Mouse (Mus musculus) heart, adult 2 months (tissue): ENCODE results near the gene Otud7b. TPM values are rescaled to one million over a fixed set of nuclear protein-coding genes. Genes with fewer than 3 reads are reported as not detected.

Source experiments
- DNase-seq, 2 experiments: peaks; one replicate each; pipeline ENCODE4 v3.0.0; 2021
- H3K27ac ChIP-seq: fragments of 200-600 bp; 2 replicates; pipeline ENCODE4 v1.8.1; 2022
- H3K27me3 ChIP-seq: fragments of 200-500 bp; 2 replicates; pipeline ENCODE4 v1.6.1; 2012; ENCODE audit warnings: mild to moderate bottlenecking, low read length, inconsistent platforms, mixed read lengths; ENCODE audit not compliant: control insufficient read depth, insufficient read depth
- H3K36me3 ChIP-seq: fragments of 200-500 bp; 2 replicates; pipeline ENCODE4 v1.6.1; 2012; ENCODE audit warnings: low read length, inconsistent platforms; ENCODE audit not compliant: control insufficient read depth, insufficient read depth
- H3K4me1 ChIP-seq: fragments of 200-500 bp; 2 replicates; pipeline ENCODE4 v1.6.1; 2011; ENCODE audit warnings: low read length; ENCODE audit not compliant: control insufficient read depth, insufficient read depth
- H3K4me3 ChIP-seq: fragments of 200-600 bp; 2 replicates; pipeline ENCODE4 v1.8.1; 2022
- H3K79me2 ChIP-seq: fragments of 200-500 bp; replicated peaks from 2 replicates; pipeline ENCODE4 v1.6.1; 2012; ENCODE audit warnings: mild to moderate bottlenecking, inconsistent platforms, low read length, moderate library complexity, mixed read lengths; ENCODE audit not compliant: control insufficient read depth, insufficient read depth
- H3K9ac ChIP-seq: fragments of 200-500 bp; 2 replicates; pipeline ENCODE4 v1.6.1; 2012; ENCODE audit warnings: low read depth, mild to moderate bottlenecking, control low read depth, inconsistent platforms, low read length, mixed read lengths
- CTCF ChIP-seq: fragments of 200-600 bp; IDR thresholded peaks from 2 replicates; pipeline ENCODE4 v1.8.1; 2022; ENCODE audit warnings: antibody characterized with exemption, mild to moderate bottlenecking, moderate library complexity
- EP300 ChIP-seq: fragments of 200-500 bp; IDR thresholded peaks from 2 replicates; pipeline ENCODE4 v1.6.1; 2011; ENCODE audit warnings: low read depth, low read length, control low read depth; ENCODE audit not compliant: insufficient read depth
- POLR2A ChIP-seq: fragments of 200-500 bp; IDR thresholded peaks from 2 replicates; pipeline ENCODE4 v1.6.1; 2011; ENCODE audit warnings: mild to moderate bottlenecking, low read depth, low read length, control low read depth; ENCODE audit not compliant: insufficient read depth
- WGBS: fragments of 180-500 bp; shearing (Covaris S2); methylation state at CpG from one replicate; pipeline ENCODE4 v1.1.7; 2018; 5-methylcytosine and 5-hydroxymethylcytosine counted together
- intact Hi-C: fragments of 180-260 bp; cut with DNase I; formaldehyde crosslinking; loops from one replicate; pipeline ENCODE4 v1.15.1; 2025
- polyA plus RNA-seq: library from polyadenylated mRNA; depleted of rRNA; stranded (reverse); fragments of >200 nt; gene quantifications from 2 replicates; pipeline ENCODE4 v1.2.3, GENCODE M21; 2012
- total RNA-seq, 2 experiments: library from RNA; stranded (reverse); gene quantifications; 2 replicates each; pipeline ENCODE4 v1.2.3; 2021

The Otud7b gene
- total and polyA plus RNA-seq, 3 experiments, result 10.9 to 57.4 (median 46.0) TPM

DNA sequence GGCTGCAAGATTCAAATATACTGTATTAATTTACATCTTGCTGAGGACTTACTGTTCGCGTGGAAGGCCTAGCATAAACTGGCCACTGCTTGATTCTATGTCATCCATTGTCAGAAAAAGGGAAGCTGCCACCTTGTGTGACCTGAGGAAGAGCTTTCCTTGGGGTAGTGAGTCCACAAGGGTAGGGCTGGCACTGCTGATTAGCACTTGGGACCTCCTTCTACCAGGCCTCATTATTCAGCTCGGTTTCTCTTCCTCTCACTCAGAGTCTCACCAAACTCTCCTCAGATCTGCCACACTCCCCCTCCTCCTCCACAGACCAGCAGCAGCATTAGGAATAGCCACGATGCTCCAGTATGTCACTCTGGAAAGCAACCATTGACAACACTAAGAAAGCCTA lies 6.2 kb upstream of the Otud7b start:
- intact Hi-C loops, result no loop called here
- Histone ChIP-seq H3K4me1 (peaks cover 4% of the 10 kb centered on the region), H3K36me3 (no peaks in the 10 kb centered on the region), H3K27me3 (no peaks in the 10 kb centered on the region), H3K27ac (no peak overlapping the region), H3K9ac (no peak overlapping the region), H3K4me3 (no peak overlapping the region), H3K79me2 (no peaks in the 10 kb centered on the region)
- DNase-seq, result no peak
- TF ChIP-seq POLR2A (no peak), CTCF (no peak), EP300 (no peak)
- WGBS, result 59% methylated on average over 4 of the region's 4 CpGs

DNA sequence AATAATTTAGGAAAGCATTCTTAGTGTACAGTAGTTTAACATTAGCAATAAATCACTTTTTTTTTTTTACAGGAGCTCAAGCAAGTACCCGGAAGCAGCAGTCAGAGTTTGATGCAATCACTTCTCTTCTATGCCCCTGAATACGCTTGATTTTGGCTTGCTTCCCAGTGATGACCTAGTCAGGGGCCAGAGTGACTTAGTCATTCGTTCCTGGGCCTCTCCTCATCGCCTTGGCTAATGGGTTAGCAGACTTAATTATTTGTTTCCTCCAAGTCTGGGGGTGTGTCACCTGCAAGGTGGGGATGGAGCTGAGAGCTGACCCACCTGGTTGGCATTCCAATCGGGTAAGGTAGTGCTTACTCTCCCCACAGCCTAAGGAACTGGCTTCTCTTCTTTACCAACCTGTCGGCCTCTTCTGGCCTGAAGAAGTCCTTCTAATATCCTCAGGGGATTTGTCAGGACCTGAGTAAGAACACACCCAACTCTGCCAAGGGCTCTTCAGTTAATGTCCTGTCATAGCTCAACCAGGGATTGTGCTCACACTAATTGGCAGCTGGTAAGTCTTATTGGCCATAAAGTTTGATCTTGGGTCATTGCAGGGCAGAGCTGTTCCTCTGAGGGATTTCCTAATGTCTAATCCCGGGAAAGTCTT lies 5.6 kb upstream of the Otud7b start:
- no peak for TF ChIP-seq POLR2A
- TF ChIP-seq CTCF, result no peak
- TF ChIP-seq EP300, result no peak
- 35% methylated on average over 7 of the region's 7 CpGs for WGBS
- Histone ChIP-seq H3K36me3 (no peaks in the 10 kb centered on the region), H3K9ac (no peak overlapping the region), H3K79me2 (no peaks in the 10 kb centered on the region), H3K4me3 (no peak overlapping the region), H3K27ac (no peak overlapping the region), H3K27me3 (no peaks in the 10 kb centered on the region), H3K4me1 (peaks cover 4% of the 10 kb centered on the region)
- peak; percentile 35 to 55 for DNase-seq
- intact Hi-C loops, result no loop called here

DNA sequence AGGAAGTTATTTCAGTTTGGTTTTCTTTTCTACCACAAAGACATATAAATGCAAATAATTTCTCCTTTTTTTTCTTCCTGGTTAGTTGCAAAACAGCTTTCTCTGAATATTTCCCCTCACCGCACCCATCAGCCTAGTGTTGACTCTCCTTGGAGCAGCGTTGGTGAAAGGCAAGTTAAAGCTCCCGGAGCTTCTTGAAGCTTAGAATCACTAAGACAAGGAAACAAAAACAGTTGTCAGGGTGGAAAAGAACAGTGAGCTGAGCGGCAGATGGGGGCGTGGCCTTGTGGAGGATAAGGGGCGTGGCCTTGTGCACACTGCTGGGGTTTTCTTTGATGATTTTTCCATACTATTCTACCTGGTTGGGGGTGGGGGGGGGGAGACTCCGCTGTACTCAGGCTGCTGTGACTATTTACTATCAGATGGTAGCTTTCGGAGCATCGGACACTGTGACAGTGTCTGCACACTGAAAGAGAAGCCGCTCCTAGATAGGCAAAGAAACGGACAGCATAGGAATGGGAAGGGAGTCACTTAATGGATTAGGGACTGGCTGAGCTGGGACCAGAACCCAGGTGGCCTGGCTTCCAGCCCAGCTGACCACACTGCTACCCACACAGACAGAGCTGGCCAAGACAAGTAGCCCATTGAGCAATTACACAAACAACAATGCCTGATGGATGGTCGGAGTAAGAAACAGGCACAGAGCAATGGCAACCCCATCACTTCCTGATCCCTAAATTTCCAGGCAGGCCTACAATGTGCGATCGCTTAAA lies 2.0 kb upstream of the Otud7b start:
- Histone ChIP-seq H3K27ac (no peak overlapping the region), H3K27me3 (no peaks in the 10 kb centered on the region), H3K9ac (no peak overlapping the region), H3K79me2 (no peaks in the 10 kb centered on the region; the same call in 1 of the 2 replicates), H3K4me3 (no peak overlapping the region), H3K4me1 (peaks cover 5% of the 10 kb centered on the region), H3K36me3 (peaks cover 10% of the 10 kb centered on the region)
- TF ChIP-seq EP300 (no peak), CTCF (no peak), POLR2A (no peak)
- DNase-seq, result peak; percentile 54 to 56
- intact Hi-C loops, result no loop called here
- 33% methylated on average over 14 of the region's 14 CpGs for WGBS

DNA sequence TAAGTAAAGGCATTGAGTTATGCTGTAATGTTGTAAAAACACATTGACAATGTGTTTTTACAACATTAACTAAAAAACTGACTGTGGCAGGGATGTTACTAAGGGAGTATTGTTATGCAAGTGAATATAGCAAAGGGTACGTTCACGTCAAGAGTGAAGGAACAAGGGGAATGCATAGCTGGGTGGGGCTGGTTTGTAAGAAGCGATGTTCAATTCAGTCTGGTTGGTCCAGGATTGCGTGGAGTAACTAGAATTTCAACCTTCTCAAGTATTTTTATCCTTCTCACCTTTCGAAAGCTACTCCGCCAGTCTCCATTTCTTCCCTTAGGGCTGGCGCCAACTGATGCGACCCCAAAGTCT lies 446 bp upstream of the Otud7b start:
- WGBS, result 3% methylated on average over 8 of the region's 8 CpGs

DNA sequence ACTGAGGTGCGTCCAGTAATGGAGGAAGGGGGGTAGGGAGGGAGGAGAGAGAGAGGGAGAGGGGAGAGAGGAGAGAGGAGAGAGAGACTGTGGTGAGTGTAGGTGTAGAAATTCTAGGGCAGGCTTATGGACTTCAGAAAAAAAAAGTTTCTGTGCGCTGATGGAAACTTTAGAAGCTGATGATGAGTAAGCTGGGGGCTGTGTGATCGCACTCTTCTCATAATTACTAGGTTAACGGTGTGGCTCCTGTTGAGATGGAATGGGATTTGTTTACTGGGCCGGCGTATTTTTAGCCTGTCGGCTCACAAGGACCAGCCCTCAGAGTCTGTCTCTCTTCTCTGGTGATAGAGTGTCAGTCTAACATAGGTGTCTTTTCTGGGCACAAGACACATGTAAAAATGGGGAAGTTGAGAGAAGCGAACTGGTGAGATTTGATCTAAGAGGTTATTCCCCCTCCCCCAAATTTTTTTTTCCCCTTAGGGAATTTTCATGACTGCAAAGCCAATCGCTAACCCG lies 963 bp downstream of the Otud7b start:
- Histone ChIP-seq H3K27me3 (no peaks in the 10 kb centered on the region), H3K4me1 (peaks cover 5% of the 10 kb centered on the region), H3K27ac (peak overlapping the region; percentile 94), H3K9ac (peak overlapping the region; percentile 76), H3K79me2 (peaks cover 2% of the 10 kb centered on the region; the same call in 1 of the 2 replicates), H3K4me3 (peak overlapping the region; percentile 94), H3K36me3 (peaks cover 14% of the 10 kb centered on the region)
- TF ChIP-seq CTCF, result no peak
- peak; percentile 29; the same call in 1 of the 2 replicates for TF ChIP-seq POLR2A
- WGBS, result 4% methylated on average over 10 of the region's 10 CpGs
- peak; percentile 30 to 43 for DNase-seq
- intact Hi-C loops, result loop anchor here (2.0 kb wide), 1 partner anchor 46 kb away; the partner anchor contains the start of gene Vps45

More for the DNA sequence above, 446 bp upstream of the Otud7b start:
- DNase-seq, result no peak
- peak overlapping the region; percentile 82 for H3K9ac ChIP-seq
- H3K79me2 ChIP-seq, result peaks cover 2% of the 10 kb centered on the region; the same call in 1 of the 2 replicates
- intact Hi-C loops, result loop anchor here (2.0 kb wide), 1 partner anchor 45 kb away; the partner anchor contains the start of gene Vps45
- TF ChIP-seq POLR2A (no peak), CTCF (no peak), EP300 (no peak)
- peaks cover 14% of the 10 kb centered on the region for H3K36me3 ChIP-seq
- peaks cover 5% of the 10 kb centered on the region for H3K4me1 ChIP-seq
- H3K4me3 ChIP-seq, result peak overlapping the region; percentile 94
- H3K27ac ChIP-seq, result peak overlapping the region; percentile 94
- no peaks in the 10 kb centered on the region for H3K27me3 ChIP-seq
